Mouse (Mus musculus): Measurements from ENCODE around the gene Sirt4.

DNA sequence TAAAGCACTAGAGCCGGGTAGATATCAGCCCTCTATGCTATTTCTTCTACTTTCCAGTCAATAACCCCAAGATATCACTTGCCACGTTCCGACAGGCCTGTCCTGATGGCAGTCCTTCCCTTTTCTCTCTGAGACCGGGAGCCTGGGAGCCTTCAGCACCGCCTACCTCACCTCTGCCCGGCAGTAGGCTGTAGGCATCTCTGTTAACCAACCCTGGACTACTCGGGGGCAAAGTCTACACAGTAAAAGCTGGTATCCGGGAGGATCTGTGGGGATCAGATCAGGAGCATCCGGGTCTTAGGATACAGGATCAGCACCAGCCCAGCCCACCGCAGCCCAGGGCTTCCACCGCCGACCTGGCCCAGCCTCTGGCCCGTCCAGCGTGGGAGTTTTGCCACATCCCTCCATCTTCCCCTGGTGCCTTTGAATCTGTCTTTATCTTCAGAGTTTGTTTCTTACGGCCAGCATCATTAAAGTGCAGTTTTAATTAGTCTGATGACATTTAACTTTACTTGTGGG lies 38.5 kb upstream of the Sirt4 start:
- TF ChIP-seq CTCF (IDR thresholded peaks at IDR 0.05; ENCODE audit: low read depth), result no peak
- TF ChIP-seq EP300 (IDR thresholded peaks at IDR 0.05; ENCODE audit: low read depth), result no peak
